Mouse (Mus musculus): ENCODE results near the gene Zfy1. TPM values are rescaled to one million over a fixed set of nuclear protein-coding genes. Genes with fewer than 3 reads are reported as not detected.
"Not testable (repeated sequence)": the region's sequence is repeated elsewhere in the genome, so short reads cannot be mapped to it uniquely, and the experiment has no call there.

Zfy1 gene
- not detected for total RNA-seq (2021)
- long read RNA-seq, experiment 1, result 0 reads
- long read RNA-seq, experiment 2, result 0 reads

- intact Hi-C loops (cut with DNase I; ENCODE audit: low total_unique reads); DNase-seq: not testable (repeated sequence)
These were observed at the start of gene Zfy1 for GRCm38 (mm10) chrY:797309-797708. Gene Zfy1 (minus strand): TSS chrY:797409.

GRCm38 (mm10) chrY:818396-818795 is 21.2 kb upstream of the Zfy1 start, which contains the start of gene Uba1y:
Gene Uba1y (plus strand): TSS chrY:818649.
- intact Hi-C loops (cut with DNase I; ENCODE audit: low total_unique reads), result no loop called here
- no peak for DNase-seq

GRCm38 (mm10) chrY:808991-809661 is 11.9 kb upstream of the Zfy1 start:
- no peak for DNase-seq
- intact Hi-C loops (cut with DNase I; ENCODE audit: low total_unique reads), result no loop called here

Other genes starting within 250 kb of the Zfy1 start
- gene Uba1y, start 21.2 kb upstream of the Zfy1 start, total RNA-seq (2021), result not detected
- 1 to 10 TPM in 1 of 2 experiments, not detected in 1; 8.9 TPM for gene Kdm5d, start 100.4 kb upstream of the Zfy1 start, total RNA-seq (2021)
- gene Eif2s3y, start 213.1 kb upstream of the Zfy1 start, total RNA-seq (2021), result 10 to 100 TPM in 1 of 2 experiments, not detected in 1; 47.3 TPM

Data from gastrocnemius, postnatal 14 days (tissue).